Mouse (Mus musculus): Measurements from ENCODE around the gene Robo1. TPM values are rescaled to one million over a fixed set of nuclear protein-coding genes. Genes with fewer than 3 reads are reported as not detected.

The Robo1 gene
- polyA plus RNA-seq, 1 experiment from 2014 or later, result 23.7 TPM

GRCm38 (mm10) chr16:72939862-72940261 is 631.8 kb downstream of the Robo1 start:
- no peak for ATAC-seq (ENCODE audit: insufficient read depth, low FRiP score, low read depth)
- Histone ChIP-seq H3K36me3 (no peaks in the 10 kb centered on the region), H3K4me2 (no peak overlapping the region), H3K27ac (no peak overlapping the region), H3K9ac (no peak overlapping the region), H3K9me3 (no peaks in the 10 kb centered on the region), H3K4me3 (replicated peaks) (no peak overlapping the region), H3K27me3 (replicated peaks) (no peaks in the 10 kb centered on the region), H3K4me1 (0 out of 2 replicates have a peak, but pooled peaks cover 3% of the 10 kb centered on the region)
- WGBS, result 89% methylated on average over 3 of the region's 3 CpGs

DNA sequence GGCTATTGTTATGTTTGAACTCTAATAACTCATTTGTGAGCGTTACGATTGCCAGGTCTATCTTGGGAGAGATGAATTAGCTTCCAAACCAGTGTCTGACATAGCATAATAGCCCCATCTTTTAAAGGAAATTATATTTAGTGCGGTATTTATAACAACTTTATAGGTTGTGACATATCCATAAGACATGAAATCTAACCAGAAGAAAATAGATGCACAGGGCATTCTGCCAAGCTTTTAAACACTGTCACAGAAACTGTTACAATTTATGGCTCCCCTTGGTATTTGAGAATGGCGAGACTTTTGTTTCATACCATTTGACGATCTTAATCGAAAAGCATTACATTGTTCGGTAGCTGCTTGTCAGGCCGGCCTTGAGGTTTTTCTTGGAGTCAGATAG is 632.7 kb downstream of the Robo1 start:
- Histone ChIP-seq H3K9ac (no peak overlapping the region), H3K4me1 (0 out of 2 replicates have a peak, but pooled peaks cover 3% of the 10 kb centered on the region), H3K27ac (no peak overlapping the region), H3K36me3 (no peaks in the 10 kb centered on the region), H3K4me2 (no peak overlapping the region), H3K4me3 (replicated peaks) (no peak overlapping the region), H3K27me3 (replicated peaks) (no peaks in the 10 kb centered on the region), H3K9me3 (no peaks in the 10 kb centered on the region)
- WGBS, result 48% methylated on average over 8 of the region's 8 CpGs
- ATAC-seq (ENCODE audit: insufficient read depth, low FRiP score, low read depth), result no peak

DNA sequence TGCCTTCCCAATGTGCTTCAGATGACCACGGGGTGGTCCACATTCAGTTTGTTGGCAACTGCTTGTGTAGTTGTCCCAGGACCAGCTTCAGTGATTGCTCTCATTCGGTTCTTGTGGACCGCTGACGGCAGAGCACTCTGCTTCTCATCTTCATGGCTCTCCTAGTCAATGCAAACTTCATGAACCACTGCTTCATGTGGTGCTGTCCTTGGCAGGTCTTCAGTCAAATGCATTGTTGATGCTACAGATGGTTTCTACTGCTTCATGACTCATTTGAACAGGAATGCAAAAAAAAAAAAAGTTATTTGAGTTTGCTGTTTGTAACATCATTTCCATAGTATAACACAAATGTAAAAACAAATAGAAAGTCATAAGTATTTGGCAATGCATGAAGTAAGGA is 636.3 kb downstream of the Robo1 start:
- Histone ChIP-seq H3K27me3 (replicated peaks) (no peaks in the 10 kb centered on the region), H3K4me2 (no peak overlapping the region), H3K9ac (no peak overlapping the region), H3K4me3 (replicated peaks) (no peak overlapping the region), H3K36me3 (no peaks in the 10 kb centered on the region), H3K4me1 (no peaks in the 10 kb centered on the region), H3K9me3 (no peaks in the 10 kb centered on the region), H3K27ac (no peak overlapping the region)
- ATAC-seq (ENCODE audit: insufficient read depth, low FRiP score, low read depth), result no peak
- WGBS, result 89% methylated on average over 4 of the region's 4 CpGs

DNA sequence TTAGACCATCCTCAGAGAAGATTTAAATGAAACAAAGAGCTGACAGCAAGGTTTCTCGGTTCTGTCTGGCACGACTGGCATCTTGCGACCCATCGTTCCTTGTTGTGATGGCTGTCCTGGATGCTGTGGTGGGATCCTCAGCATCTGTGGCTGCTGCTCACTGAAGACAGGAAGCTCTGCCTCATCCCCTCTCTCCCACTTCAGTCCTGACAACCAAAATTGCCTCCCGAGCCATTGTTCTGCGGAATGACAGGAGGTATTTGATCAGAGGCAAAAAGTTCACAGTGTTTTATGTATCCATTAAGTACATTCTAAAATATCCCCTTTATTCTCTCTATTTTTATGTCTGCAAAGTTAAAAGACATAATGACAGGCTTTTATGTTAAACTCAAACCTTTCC is 643.9 kb downstream of the Robo1 start:
- 86% methylated on average over 6 of the region's 6 CpGs for WGBS

DNA sequence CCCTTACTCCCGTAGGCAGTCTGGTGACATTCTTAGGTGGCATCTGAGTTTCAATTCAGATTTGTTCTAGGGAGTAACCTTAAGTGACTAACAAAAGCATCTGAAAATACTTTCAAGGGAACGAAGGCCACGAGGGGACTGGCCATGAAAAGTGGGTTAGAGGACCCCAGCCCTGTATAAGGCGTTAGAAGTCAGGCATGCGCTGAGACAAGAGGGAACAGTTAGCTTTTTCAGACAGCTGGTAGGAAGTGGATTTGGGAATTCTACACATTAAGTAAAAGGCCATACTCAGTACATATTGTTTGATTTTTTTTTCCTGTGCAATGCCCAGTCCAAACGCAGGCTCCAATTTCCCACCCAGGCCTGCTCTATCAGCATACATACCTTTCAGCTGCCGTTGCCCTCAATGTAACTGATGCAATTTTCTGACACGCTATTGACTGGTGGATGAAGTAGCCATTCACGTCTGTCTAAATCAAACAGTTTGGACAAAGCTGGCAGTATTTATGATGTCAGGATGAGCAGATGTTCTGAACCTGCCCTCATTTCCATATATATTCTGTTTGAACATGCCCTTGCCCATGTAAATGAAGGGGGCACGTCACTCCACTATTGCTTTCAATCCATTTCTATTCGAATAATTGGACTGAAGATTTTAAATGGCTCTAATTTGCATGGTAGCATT is 651.1 kb downstream of the Robo1 start:
- Histone ChIP-seq H3K9ac (no peak overlapping the region), H3K27ac (no peak overlapping the region), H3K4me2 (no peak overlapping the region), H3K9me3 (no peaks in the 10 kb centered on the region), H3K27me3 (replicated peaks) (no peaks in the 10 kb centered on the region), H3K4me1 (no peaks in the 10 kb centered on the region), H3K4me3 (replicated peaks) (no peak overlapping the region), H3K36me3 (no peaks in the 10 kb centered on the region)
- 84% methylated on average over 11 of the region's 11 CpGs for WGBS
- no peak for ATAC-seq (ENCODE audit: insufficient read depth, low FRiP score, low read depth)

More for the DNA sequence above, 643.9 kb downstream of the Robo1 start:
- H3K27me3 ChIP-seq (replicated peaks), result no peaks in the 10 kb centered on the region
- no peak for ATAC-seq (ENCODE audit: insufficient read depth, low FRiP score, low read depth)
- no peak overlapping the region for H3K4me2 ChIP-seq
- no peaks in the 10 kb centered on the region for H3K36me3 ChIP-seq
- H3K27ac ChIP-seq, result no peak overlapping the region
- H3K9me3 ChIP-seq, result no peaks in the 10 kb centered on the region
- no peak overlapping the region for H3K9ac ChIP-seq
- H3K4me3 ChIP-seq (replicated peaks), result no peak overlapping the region
- no peaks in the 10 kb centered on the region for H3K4me1 ChIP-seq

DNA sequence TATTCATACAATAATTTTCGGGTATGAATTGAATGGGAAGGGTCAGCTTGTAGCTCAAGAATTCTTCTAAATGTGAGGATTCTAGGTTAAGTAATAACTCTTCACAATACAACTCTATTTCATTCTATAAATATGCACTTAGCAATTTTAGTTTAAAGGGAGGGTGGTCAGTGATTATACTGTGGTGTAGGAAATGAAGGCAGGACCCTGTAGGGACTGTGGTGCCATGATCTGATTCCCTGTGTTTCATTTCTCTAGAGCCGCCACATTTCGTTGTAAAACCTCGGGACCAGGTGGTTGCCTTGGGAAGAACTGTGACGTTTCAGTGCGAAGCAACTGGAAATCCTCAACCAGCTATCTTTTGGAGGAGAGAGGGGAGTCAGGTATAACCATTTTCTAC is 651.7 kb downstream of the Robo1 start:
- no peak for ATAC-seq (ENCODE audit: insufficient read depth, low FRiP score, low read depth)
- H3K9me3 ChIP-seq, result no peaks in the 10 kb centered on the region
- no peaks in the 10 kb centered on the region for H3K4me1 ChIP-seq
- no peak overlapping the region for H3K9ac ChIP-seq
- WGBS, result 90% methylated on average over 6 of the region's 6 CpGs
- H3K27me3 ChIP-seq (replicated peaks), result no peaks in the 10 kb centered on the region
- no peak overlapping the region for H3K4me2 ChIP-seq
- H3K4me3 ChIP-seq (replicated peaks), result no peak overlapping the region
- no peak overlapping the region for H3K27ac ChIP-seq
- H3K36me3 ChIP-seq, result no peaks in the 10 kb centered on the region

- Histone ChIP-seq H3K27me3 (replicated peaks) (no peaks in the 10 kb centered on the region), H3K27ac (no peak overlapping the region), H3K4me3 (replicated peaks) (no peak overlapping the region), H3K4me2 (no peak overlapping the region), H3K36me3 (no peaks in the 10 kb centered on the region), H3K9ac (no peak overlapping the region), H3K4me1 (no peaks in the 10 kb centered on the region), H3K9me3 (no peaks in the 10 kb centered on the region)
- ATAC-seq (ENCODE audit: insufficient read depth, low FRiP score, low read depth), result no peak
- WGBS, result 94% methylated on average over 3 of the region's 3 CpGs
Measured at GRCm38 (mm10) chr16:72963782-72964181, 655.7 kb downstream of the Robo1 start.

GRCm38 (mm10) chr16:72967509-72967908 is 659.4 kb downstream of the Robo1 start:
- H3K4me1 ChIP-seq, result no peaks in the 10 kb centered on the region
- no peak for ATAC-seq (ENCODE audit: insufficient read depth, low FRiP score, low read depth)
- H3K9ac ChIP-seq, result no peak overlapping the region
- H3K27ac ChIP-seq, result no peak overlapping the region
- no peak overlapping the region for H3K4me2 ChIP-seq
- H3K36me3 ChIP-seq, result 0 out of 2 replicates have a peak, but pooled peaks cover 2% of the 10 kb centered on the region
- H3K9me3 ChIP-seq, result no peaks in the 10 kb centered on the region
- no peak overlapping the region for H3K4me3 ChIP-seq (replicated peaks)
- no peaks in the 10 kb centered on the region for H3K27me3 ChIP-seq (replicated peaks)
- WGBS, result 76% methylated on average over 7 of the region's 7 CpGs

DNA sequence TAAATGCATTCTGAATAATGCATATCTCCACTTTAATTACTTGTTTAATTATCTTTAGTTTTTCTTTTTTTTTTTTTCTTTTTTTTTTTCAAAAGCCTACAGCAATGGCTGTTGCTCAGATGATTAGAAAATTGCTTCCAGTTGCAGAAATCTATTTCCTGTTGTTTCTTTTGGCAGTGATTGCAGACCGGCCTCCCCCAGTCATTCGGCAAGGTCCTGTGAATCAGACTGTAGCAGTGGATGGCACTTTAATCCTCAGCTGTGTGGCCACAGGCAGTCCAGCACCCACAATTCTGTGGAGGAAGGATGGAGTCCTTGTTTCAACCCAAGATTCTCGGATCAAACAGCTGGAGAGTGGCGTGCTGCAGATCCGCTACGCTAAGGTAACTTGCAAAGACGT is 661.9 kb downstream of the Robo1 start:
- ATAC-seq (ENCODE audit: insufficient read depth, low FRiP score, low read depth), result no peak
- Histone ChIP-seq H3K4me1 (no peaks in the 10 kb centered on the region), H3K9ac (no peak overlapping the region), H3K36me3 (0 out of 2 replicates have a peak, but pooled peaks cover 3% of the 10 kb centered on the region), H3K4me3 (replicated peaks) (no peak overlapping the region), H3K4me2 (no peak overlapping the region), H3K27ac (no peak overlapping the region), H3K9me3 (no peaks in the 10 kb centered on the region), H3K27me3 (replicated peaks) (no peaks in the 10 kb centered on the region)
- 92% methylated on average over 7 of the region's 7 CpGs for WGBS

- Histone ChIP-seq H3K9ac (no peak overlapping the region), H3K4me1 (no peaks in the 10 kb centered on the region), H3K27me3 (replicated peaks) (no peaks in the 10 kb centered on the region), H3K36me3 (0 out of 2 replicates have a peak, but pooled peaks cover 3% of the 10 kb centered on the region), H3K9me3 (no peaks in the 10 kb centered on the region), H3K27ac (no peak overlapping the region), H3K4me2 (no peak overlapping the region), H3K4me3 (replicated peaks) (no peak overlapping the region)
- ATAC-seq (ENCODE audit: insufficient read depth, low FRiP score, low read depth), result peak; percentile 87
- WGBS, result 72% methylated on average over 6 of the region's 6 CpGs
Measured at GRCm38 (mm10) chr16:72973685-72974084, 665.6 kb downstream of the Robo1 start.

DNA sequence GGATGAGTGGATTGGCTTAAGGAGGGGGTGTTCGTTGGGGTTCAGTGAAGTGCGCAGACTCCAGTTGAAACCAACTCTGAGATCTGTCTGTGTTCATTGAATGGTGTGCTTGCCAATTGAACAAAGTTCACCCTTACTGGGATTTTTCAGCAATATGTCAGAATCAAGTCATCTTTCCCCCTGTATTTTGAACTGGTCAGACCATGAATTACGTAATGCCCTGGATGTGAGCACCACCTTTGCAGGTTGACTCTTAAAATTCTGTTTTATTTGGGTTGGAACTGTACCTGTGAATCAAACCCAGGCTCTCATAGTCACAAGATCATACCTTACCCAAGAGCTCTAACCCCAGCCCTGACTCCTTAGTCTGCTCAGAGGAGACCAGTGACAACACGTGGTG is 666.6 kb downstream of the Robo1 start:
- no peak for ATAC-seq (ENCODE audit: insufficient read depth, low FRiP score, low read depth)
- H3K36me3 ChIP-seq, result 0 out of 2 replicates have a peak, but pooled peaks cover 3% of the 10 kb centered on the region
- no peak overlapping the region for H3K27ac ChIP-seq
- H3K9ac ChIP-seq, result no peak overlapping the region
- H3K4me3 ChIP-seq (replicated peaks), result no peak overlapping the region
- WGBS, result 92% methylated on average over 4 of the region's 4 CpGs
- H3K4me2 ChIP-seq, result no peak overlapping the region
- H3K27me3 ChIP-seq (replicated peaks), result no peaks in the 10 kb centered on the region
- no peaks in the 10 kb centered on the region for H3K9me3 ChIP-seq
- H3K4me1 ChIP-seq, result no peaks in the 10 kb centered on the region

- no peak for ATAC-seq (ENCODE audit: insufficient read depth, low FRiP score, low read depth)
- Histone ChIP-seq H3K4me2 (no peak overlapping the region), H3K4me1 (no peaks in the 10 kb centered on the region), H3K27ac (no peak overlapping the region), H3K4me3 (replicated peaks) (no peak overlapping the region), H3K9me3 (no peaks in the 10 kb centered on the region), H3K9ac (no peak overlapping the region), H3K27me3 (replicated peaks) (no peaks in the 10 kb centered on the region), H3K36me3 (0 out of 2 replicates have a peak, but pooled peaks cover 3% of the 10 kb centered on the region)
- 70% methylated on average over 19 of the region's 19 CpGs for WGBS
Measured at GRCm38 (mm10) chr16:72976849-72977576, 668.9 kb downstream of the Robo1 start.
